Mouse (Mus musculus) hematopoietic stem cell, adult 5-6 weeks (primary cell): ENCODE data around the gene H2-Ob. TPM values are rescaled to one million over a fixed set of nuclear protein-coding genes. Genes with fewer than 3 reads are reported as not detected.

Experiments used
- ATAC-seq, 2 experiments: fragments of 125-278 bp in 1 of 2; replicated peaks in 1 of 2; 2 replicates each; pipeline ENCODE4 v1.8.0; 2016 to 2017; ENCODE audit warnings: inconsistent platforms in 2 of 2, mild to moderate bottlenecking in 2 of 2, moderate number of reproducible peaks in 2 of 2, low read depth in 1 of 2, moderate TSS enrichment in 1 of 2; ENCODE audit not compliant: low FRiP score in 2 of 2, poor library complexity in 2 of 2, severe bottlenecking in 2 of 2, insufficient read depth in 1 of 2, low TSS enrichment in 1 of 2
- total RNA-seq: library from RNA; stranded (forward); fragments of 172-1452, 232-1000 nt; gene quantifications from 2 replicates; pipeline ENCODE4 v1.2.3, GENCODE M21; 2017

The H2-Ob gene
- 60.2 and 91.1 TPM in 2 replicates for total RNA-seq

GRCm38 (mm10) chr17:34238706-34239105 is at the start of gene H2-Ob:
Gene H2-Ob, plus strand, starts transcription at chr17:34238903.
- ATAC-seq: peak; percentile 30 to 44; a peak in 1 of 4 replicates

GRCm38 (mm10) chr17:34188986-34189385 is 49.7 kb upstream of the H2-Ob start:
- ATAC-seq: no peak

- ATAC-seq: no peak
Measured at GRCm38 (mm10) chr17:34192852-34193251, 45.9 kb upstream of the H2-Ob start.

- ATAC-seq: no peak
Measured at GRCm38 (mm10) chr17:34193468-34193867, 45.2 kb upstream of the H2-Ob start.

- ATAC-seq: no peak
Measured at GRCm38 (mm10) chr17:34194723-34195122, 44.0 kb upstream of the H2-Ob start.

- ATAC-seq: peak; percentile 63 to 67
Measured at GRCm38 (mm10) chr17:34196491-34196890, 42.2 kb upstream of the H2-Ob start.

- ATAC-seq: peak; percentile 74 to 77
Measured at GRCm38 (mm10) chr17:34196941-34197894, 41.5 kb upstream of the H2-Ob start, which contains the start of gene Psmb8. Gene Psmb8, plus strand, starts transcription at chr17:34197721.

GRCm38 (mm10) chr17:34197904-34198520 is 40.7 kb upstream of the H2-Ob start:
- peak; percentile 54 to 75; a peak in 3 of 4 replicates for ATAC-seq

- no peak; a peak in 1 of 4 replicates for ATAC-seq
Measured at GRCm38 (mm10) chr17:34198521-34198912, 40.2 kb upstream of the H2-Ob start.

- no peak for ATAC-seq
Measured at GRCm38 (mm10) chr17:34199050-34199619, 39.6 kb upstream of the H2-Ob start.

GRCm38 (mm10) chr17:34200047-34200446 is 38.7 kb upstream of the H2-Ob start:
- ATAC-seq: no peak

- no peak for ATAC-seq
Measured at GRCm38 (mm10) chr17:34200772-34201505, 37.8 kb upstream of the H2-Ob start.

GRCm38 (mm10) chr17:34201506-34202055 is 37.1 kb upstream of the H2-Ob start:
- ATAC-seq: no peak

- ATAC-seq: no peak
Measured at GRCm38 (mm10) chr17:34202760-34203442, 35.8 kb upstream of the H2-Ob start.

GRCm38 (mm10) chr17:34203444-34203843 is 35.3 kb upstream of the H2-Ob start, which contains the start of gene Tap2:
Gene Tap2, plus strand, starts transcription at chr17:34203527.
- no peak for ATAC-seq

- ATAC-seq: peak; percentile 60 to 66
Measured at GRCm38 (mm10) chr17:34204303-34205010, 34.2 kb upstream of the H2-Ob start.
